Mouse (Mus musculus): ENCODE measurements around the gene Rsph14. TPM values are rescaled to one million over a fixed set of nuclear protein-coding genes. Genes with fewer than 3 reads are reported as not detected.

Gene Rsph14
- polyA plus RNA-seq, 1 experiment from 2014 or later, result not detected

GRCm38 (mm10) chr10:75061341-75062188 lies 29.2 kb upstream of the Rsph14 start:
- peaks cover 7% of the 10 kb centered on the region; the same call in 1 of the 2 replicates for H3K27me3 ChIP-seq (ENCODE audit: low read depth, poor library complexity, severe bottlenecking)
- peak overlapping the region; percentile 91 for H3K27ac ChIP-seq
- DNase-seq (ENCODE audit: low spot score), result peak; percentile 65
- H3K9me3 ChIP-seq (replicated peaks), result no peaks in the 10 kb centered on the region
- H3K4me3 ChIP-seq, result peak overlapping the region; percentile 91
- WGBS, result 2% methylated on average over 71 of the region's 71 CpGs
- H3K4me1 ChIP-seq, result peaks cover 67% of the 10 kb centered on the region
- peaks cover 22% of the 10 kb centered on the region for H3K36me3 ChIP-seq

DNA sequence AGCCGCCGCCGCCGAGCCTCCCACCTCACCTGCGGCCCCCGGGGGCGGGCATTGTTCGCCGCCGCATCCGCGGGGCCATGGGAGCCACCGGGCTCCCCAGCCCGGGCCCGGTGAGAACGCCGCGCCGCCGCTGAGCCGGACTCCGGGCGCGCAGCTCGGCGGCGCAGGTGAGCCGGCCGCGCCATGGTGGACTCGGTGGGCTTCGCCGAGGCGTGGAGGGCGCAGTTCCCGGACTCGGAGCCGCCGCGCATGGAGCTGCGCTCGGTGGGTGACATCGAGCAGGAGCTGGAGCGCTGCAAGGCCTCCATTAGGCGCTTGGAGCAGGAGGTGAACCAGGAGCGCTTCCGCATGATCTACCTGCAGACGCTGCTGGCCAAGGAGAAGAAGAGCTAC lies 28.5 kb upstream of the Rsph14 start:
- H3K4me1 ChIP-seq, result peaks cover 67% of the 10 kb centered on the region
- peaks cover 7% of the 10 kb centered on the region; the same call in 1 of the 2 replicates for H3K27me3 ChIP-seq (ENCODE audit: low read depth, poor library complexity, severe bottlenecking)
- peaks cover 18% of the 10 kb centered on the region for H3K36me3 ChIP-seq
- no peaks in the 10 kb centered on the region for H3K9me3 ChIP-seq (replicated peaks)
- under 1% methylated on average over 41 of the region's 48 CpGs for whole genome bisulfite sequencing
- peak overlapping the region; percentile 91 for H3K4me3 ChIP-seq
- peak overlapping the region; percentile 91 for H3K27ac ChIP-seq
- peak; percentile 66 for DNase-seq (ENCODE audit: low spot score)

DNA sequence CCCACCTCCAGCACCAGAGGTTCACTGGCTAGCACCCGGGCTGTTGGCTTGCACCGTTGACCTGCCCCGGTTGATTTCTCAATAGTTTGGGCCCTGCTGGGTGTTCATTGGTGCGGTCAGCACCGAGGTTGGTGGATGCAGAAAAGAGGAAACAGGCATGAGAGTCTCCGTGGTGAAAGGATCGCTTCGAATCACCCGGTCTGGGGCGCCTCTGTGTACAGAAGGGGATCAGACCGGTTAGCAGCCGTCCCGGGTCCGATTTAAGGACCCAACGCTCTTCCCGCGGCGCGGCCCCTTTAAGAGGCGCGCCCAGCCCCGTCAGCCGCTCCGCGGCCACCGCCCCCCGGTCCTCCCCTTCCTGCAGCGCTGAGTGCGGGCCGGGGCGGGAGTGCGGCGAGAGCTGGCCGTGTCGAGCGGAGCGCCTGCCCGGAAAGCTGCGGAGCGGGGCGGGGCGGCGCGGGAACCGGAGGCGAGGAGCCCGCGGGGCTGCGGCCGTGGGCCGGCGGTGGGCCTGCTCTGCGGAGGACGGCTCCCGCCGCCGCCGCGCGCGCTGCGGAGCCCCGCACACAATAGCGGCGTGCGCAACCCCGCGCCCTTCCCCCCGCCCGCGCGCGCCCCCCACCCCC lies 27.9 kb upstream of the Rsph14 start, which contains the start of gene Bcr:
Bcr (plus strand) TSS at position 376 of the 626 bp plus-strand sequence.
- H3K36me3 ChIP-seq, result peaks cover 13% of the 10 kb centered on the region
- H3K4me3 ChIP-seq, result peak within 1 kb of the TSS; percentile 91
- 1% methylated on average over 48 of the region's 73 CpGs for WGBS
- no peaks in the 10 kb centered on the region for H3K9me3 ChIP-seq (replicated peaks)
- peak within 1 kb of the TSS; percentile 91 for H3K27ac ChIP-seq
- peaks cover 7% of the 10 kb centered on the region; the same call in 1 of the 2 replicates for H3K27me3 ChIP-seq (ENCODE audit: low read depth, poor library complexity, severe bottlenecking)
- peaks cover 62% of the 10 kb centered on the region for H3K4me1 ChIP-seq
- peak; percentile 87 for DNase-seq (ENCODE audit: low spot score)

GRCm38 (mm10) chr10:75059396-75059795 lies 27.0 kb upstream of the Rsph14 start:
- Histone ChIP-seq H3K9me3 (replicated peaks) (no peaks in the 10 kb centered on the region), H3K4me3 (peak overlapping the region; percentile 91), H3K4me1 (peaks cover 56% of the 10 kb centered on the region), H3K27me3 (ENCODE audit: low read depth, poor library complexity, severe bottlenecking) (peaks cover 7% of the 10 kb centered on the region; the same call in 1 of the 2 replicates), H3K27ac (peak overlapping the region; percentile 39; the same call in 1 of the 2 replicates), H3K36me3 (peaks cover 3% of the 10 kb centered on the region)
- WGBS, result 1% methylated on average over 11 of the region's 11 CpGs
- DNase-seq (ENCODE audit: low spot score), result peak; percentile 65

GRCm38 (mm10) chr10:75058761-75059395 lies 26.5 kb upstream of the Rsph14 start:
- H3K36me3 ChIP-seq, result no peaks in the 10 kb centered on the region
- no peaks in the 10 kb centered on the region for H3K9me3 ChIP-seq (replicated peaks)
- peak overlapping the region; percentile 91 for H3K4me3 ChIP-seq
- H3K27me3 ChIP-seq (ENCODE audit: low read depth, poor library complexity, severe bottlenecking), result peaks cover 7% of the 10 kb centered on the region; the same call in 1 of the 2 replicates
- peaks cover 50% of the 10 kb centered on the region for H3K4me1 ChIP-seq
- peak overlapping the region; percentile 39; the same call in 1 of the 2 replicates for H3K27ac ChIP-seq
- DNase-seq (ENCODE audit: low spot score), result no peak
- WGBS, result 39% methylated on average over 9 of the region's 9 CpGs

- H3K9me3 ChIP-seq (replicated peaks), result no peaks in the 10 kb centered on the region
- H3K27me3 ChIP-seq (ENCODE audit: low read depth, poor library complexity, severe bottlenecking), result peaks cover 7% of the 10 kb centered on the region; the same call in 1 of the 2 replicates
- H3K27ac ChIP-seq, result no peak overlapping the region
- no peaks in the 10 kb centered on the region for H3K36me3 ChIP-seq
- peaks cover 45% of the 10 kb centered on the region for H3K4me1 ChIP-seq
- no peak for DNase-seq (ENCODE audit: low spot score)
- WGBS, result 91% methylated on average over 8 of the region's 8 CpGs
- no peak overlapping the region for H3K4me3 ChIP-seq
Observed at GRCm38 (mm10) chr10:75058336-75058735, 25.9 kb upstream of the Rsph14 start.

- no peak overlapping the region for H3K4me3 ChIP-seq
- no peaks in the 10 kb centered on the region for H3K36me3 ChIP-seq
- no peaks in the 10 kb centered on the region for H3K27me3 ChIP-seq (ENCODE audit: low read depth, poor library complexity, severe bottlenecking)
- 36% methylated on average over 4 of the region's 4 CpGs for WGBS
- no peak for DNase-seq (ENCODE audit: low spot score)
- H3K4me1 ChIP-seq, result peaks cover 24% of the 10 kb centered on the region
- no peaks in the 10 kb centered on the region for H3K9me3 ChIP-seq (replicated peaks)
- H3K27ac ChIP-seq, result no peak overlapping the region
Observed at GRCm38 (mm10) chr10:75056255-75056654, 23.9 kb upstream of the Rsph14 start.

GRCm38 (mm10) chr10:75055672-75056071 lies 23.3 kb upstream of the Rsph14 start:
- H3K27ac ChIP-seq, result no peak overlapping the region
- H3K4me3 ChIP-seq, result no peak overlapping the region
- no peaks in the 10 kb centered on the region for H3K9me3 ChIP-seq (replicated peaks)
- H3K4me1 ChIP-seq, result peaks cover 20% of the 10 kb centered on the region
- 0 out of 2 replicates have a peak, but pooled peaks cover 2% of the 10 kb centered on the region for H3K36me3 ChIP-seq
- DNase-seq (ENCODE audit: low spot score), result no peak
- H3K27me3 ChIP-seq (ENCODE audit: low read depth, poor library complexity, severe bottlenecking), result no peaks in the 10 kb centered on the region
- 77% methylated on average over 5 of the region's 5 CpGs for WGBS

- WGBS, result 79% methylated on average over 6 of the region's 6 CpGs
- H3K27me3 ChIP-seq (ENCODE audit: low read depth, poor library complexity, severe bottlenecking), result no peaks in the 10 kb centered on the region
- peaks cover 7% of the 10 kb centered on the region; the same call in 1 of the 2 replicates for H3K4me1 ChIP-seq
- no peaks in the 10 kb centered on the region for H3K9me3 ChIP-seq (replicated peaks)
- H3K27ac ChIP-seq, result no peak overlapping the region
- DNase-seq (ENCODE audit: low spot score), result no peak
- 0 out of 2 replicates have a peak, but pooled peaks cover 2% of the 10 kb centered on the region for H3K36me3 ChIP-seq
- no peak overlapping the region for H3K4me3 ChIP-seq
Observed at GRCm38 (mm10) chr10:75054125-75054524, 21.7 kb upstream of the Rsph14 start.

DNA sequence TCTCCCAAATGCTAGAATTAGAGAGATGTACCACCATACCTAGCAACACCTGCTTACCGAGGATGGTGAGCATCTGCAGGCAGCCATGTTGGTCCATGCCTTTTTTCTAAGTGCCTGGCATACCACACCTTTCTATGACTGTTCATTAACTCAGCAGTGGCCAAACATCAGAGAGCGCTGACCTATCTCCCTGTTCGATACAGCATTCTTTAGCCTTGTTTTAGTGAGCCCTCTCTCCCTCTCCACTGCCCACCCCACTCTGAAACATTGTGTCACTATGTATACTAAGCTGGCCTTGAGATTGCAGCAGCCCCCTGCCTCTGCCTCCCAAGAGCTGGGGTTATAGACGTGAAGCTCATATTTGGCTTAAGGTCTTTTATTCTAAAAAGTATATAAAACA lies 21.3 kb upstream of the Rsph14 start:
- Histone ChIP-seq H3K27ac (no peak overlapping the region), H3K36me3 (0 out of 2 replicates have a peak, but pooled peaks cover 3% of the 10 kb centered on the region), H3K9me3 (replicated peaks) (no peaks in the 10 kb centered on the region), H3K27me3 (ENCODE audit: low read depth, poor library complexity, severe bottlenecking) (no peaks in the 10 kb centered on the region), H3K4me3 (no peak overlapping the region), H3K4me1 (0 out of 2 replicates have a peak, but pooled peaks cover 3% of the 10 kb centered on the region)
- 93% methylated on average over 4 of the region's 4 CpGs for WGBS
- no peak for DNase-seq (ENCODE audit: low spot score)

DNA sequence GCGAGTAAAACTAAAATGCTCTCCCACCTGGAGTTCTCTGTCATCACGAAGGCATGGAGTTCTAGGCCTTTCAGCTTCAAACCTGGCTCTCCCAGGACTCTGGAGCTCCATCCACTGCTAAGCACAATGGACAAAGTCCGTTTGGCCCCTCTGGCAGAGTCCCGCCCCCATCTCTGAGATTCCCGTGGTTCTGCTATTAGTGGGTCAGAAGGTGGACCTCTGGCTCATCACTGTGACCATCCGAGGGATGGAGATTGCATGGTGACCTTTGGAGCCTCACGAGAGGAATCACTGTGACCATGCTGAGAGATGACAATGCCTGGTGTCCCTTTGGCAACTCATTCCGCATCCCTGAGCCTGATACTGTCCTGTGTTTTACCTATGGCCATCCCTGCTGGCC lies 20.5 kb upstream of the Rsph14 start:
- DNase-seq (ENCODE audit: low spot score), result no peak
- Histone ChIP-seq H3K4me3 (no peak overlapping the region), H3K36me3 (peaks cover 9% of the 10 kb centered on the region; the same call in 1 of the 2 replicates), H3K27me3 (ENCODE audit: low read depth, poor library complexity, severe bottlenecking) (no peaks in the 10 kb centered on the region), H3K9me3 (replicated peaks) (no peaks in the 10 kb centered on the region), H3K4me1 (0 out of 2 replicates have a peak, but pooled peaks cover 3% of the 10 kb centered on the region), H3K27ac (no peak overlapping the region)
- 84% methylated on average over 8 of the region's 8 CpGs for WGBS

- Histone ChIP-seq H3K9me3 (replicated peaks) (no peaks in the 10 kb centered on the region), H3K4me1 (0 out of 2 replicates have a peak, but pooled peaks cover 3% of the 10 kb centered on the region), H3K27me3 (ENCODE audit: low read depth, poor library complexity, severe bottlenecking) (no peaks in the 10 kb centered on the region), H3K36me3 (peaks cover 12% of the 10 kb centered on the region; the same call in 1 of the 2 replicates), H3K27ac (no peak overlapping the region), H3K4me3 (no peak overlapping the region)
- 94% methylated on average over 21 of the region's 21 CpGs for WGBS
- no peak for DNase-seq (ENCODE audit: low spot score)
Observed at GRCm38 (mm10) chr10:75051364-75052074, 19.1 kb upstream of the Rsph14 start.
